Mouse (Mus musculus) heart, postnatal 14 days (tissue): Measurements from ENCODE around the gene Lmna. TPM values are rescaled to one million over a fixed set of nuclear protein-coding genes. Genes with fewer than 3 reads are reported as not detected.

Source experiments
- DNase-seq, 2 experiments: peaks; one replicate each; pipeline ENCODE4 v3.0.0; 2021 to 2022
- intact Hi-C: fragments of 180-260 bp; cut with DNase I; formaldehyde crosslinking; loops from one replicate; pipeline ENCODE4 v1.15.1; 2025
- total RNA-seq, 2 experiments: library from RNA; stranded (reverse); gene quantifications; 2 replicates each; pipeline ENCODE4 v1.2.3; 2021

The Lmna gene
- total RNA-seq, 2 experiments from 2014 or later: 128 TPM

DNA sequence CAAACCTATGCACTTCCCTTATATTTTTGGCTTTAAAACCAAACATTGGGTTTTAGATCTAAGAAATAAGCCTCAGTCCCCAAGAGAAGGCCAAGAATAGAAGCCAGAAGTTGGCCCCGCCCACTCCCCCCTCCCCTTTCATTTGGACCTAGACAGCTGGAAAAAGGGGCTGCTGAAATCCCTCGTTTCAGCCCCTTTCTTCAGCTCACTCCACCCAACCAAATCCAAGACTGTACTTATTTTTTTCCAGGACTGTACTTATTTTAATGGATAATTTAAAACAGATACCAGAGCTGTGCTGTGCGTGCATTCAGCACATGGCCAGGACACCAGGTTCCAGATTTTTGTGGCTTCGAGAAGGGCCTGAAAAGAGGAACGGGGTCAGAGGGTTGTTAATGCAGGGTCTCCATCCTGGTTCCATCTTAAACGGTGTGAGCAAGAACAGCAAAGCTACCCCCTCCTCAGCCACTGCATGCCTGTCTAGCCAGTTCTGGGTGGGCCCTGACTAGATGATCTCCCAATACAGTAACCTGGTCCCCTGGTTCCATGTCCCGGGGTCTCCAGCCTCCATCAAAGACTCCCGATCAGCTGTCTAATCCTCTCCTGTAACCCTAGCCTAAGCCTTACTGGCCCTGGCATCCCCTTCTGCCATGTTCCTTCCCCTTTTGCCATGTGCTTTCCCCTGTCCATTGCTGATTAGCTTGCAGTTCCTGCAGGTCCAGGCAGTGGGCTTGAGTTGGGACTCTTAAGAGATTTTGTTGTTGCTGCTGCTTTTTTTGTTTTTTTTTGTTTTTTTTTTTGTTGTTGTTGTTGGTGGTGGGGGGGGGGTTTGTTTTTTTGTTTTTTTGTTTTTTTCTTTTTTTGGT is 5.6 kb downstream of the Lmna start:
- intact Hi-C loops: loop anchor here (2.0 kb wide), 1 partner anchor 15 kb away; no protein-coding TSS in a partner anchor
- DNase-seq: no peak

DNA sequence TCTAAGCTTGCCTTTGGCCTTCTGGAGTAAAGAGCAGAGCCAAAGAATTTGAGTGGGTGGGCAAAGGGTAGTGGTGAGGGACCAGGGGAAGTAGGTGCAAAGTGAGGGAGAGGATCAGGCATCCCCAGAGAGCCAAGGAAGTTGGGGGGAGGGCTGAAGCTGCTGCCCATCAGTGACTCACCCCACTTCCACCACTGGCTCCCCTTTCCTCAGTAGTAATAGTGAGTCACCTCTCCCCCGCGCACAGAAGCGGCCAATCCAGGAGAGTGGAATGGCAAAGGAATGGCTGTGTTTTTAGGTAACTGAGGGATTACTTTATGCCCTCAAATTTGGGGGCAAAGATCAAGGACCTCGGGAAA is 6.3 kb downstream of the Lmna start:
- intact Hi-C loops: loop anchor here (2.0 kb wide), 1 partner anchor 15 kb away; no protein-coding TSS in a partner anchor

DNA sequence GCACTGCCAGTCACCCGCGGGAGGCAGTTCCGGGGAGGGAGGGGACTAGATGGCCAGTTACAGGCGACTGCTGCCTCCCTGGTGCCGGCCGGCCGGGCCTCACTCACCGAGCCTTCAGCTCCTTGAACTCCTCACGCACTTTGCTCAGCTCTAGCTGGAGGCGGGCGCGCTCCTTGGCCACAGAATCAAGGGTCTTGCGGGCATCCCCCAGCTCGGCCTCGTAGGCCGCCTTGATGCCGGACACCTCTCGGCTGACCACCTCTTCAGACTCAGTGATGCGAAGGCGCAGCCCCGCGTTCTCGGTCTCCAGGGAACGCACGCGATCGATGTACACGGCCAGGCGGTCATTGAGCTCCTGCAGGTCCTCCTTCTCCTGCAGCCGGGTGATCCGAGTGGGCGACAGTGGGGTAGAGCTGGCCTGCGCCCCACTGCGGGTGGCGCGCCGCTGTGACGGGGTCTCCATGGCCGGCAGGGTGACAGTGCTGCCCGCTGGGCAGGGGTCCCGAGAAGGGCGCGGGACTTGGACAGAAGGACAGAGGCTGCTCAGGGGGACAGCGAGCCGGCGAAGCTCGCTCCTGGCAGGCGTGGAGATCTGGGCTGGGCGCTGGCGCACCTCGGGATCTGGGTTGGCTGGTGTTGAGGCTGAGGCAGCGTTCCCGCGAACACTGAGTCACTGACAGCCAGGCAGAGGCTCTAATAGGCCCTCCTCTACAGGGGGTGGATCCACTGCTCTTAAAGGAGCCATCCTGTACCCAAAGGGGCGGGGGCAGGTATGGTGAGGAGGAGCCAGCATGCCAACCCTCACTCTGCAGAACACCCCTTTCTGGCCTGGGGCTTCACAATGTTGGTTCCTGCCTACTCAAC is 6.9 kb downstream of the Lmna start:
- intact Hi-C loops: loop anchor here (2.0 kb wide), 1 partner anchor 14 kb away; no protein-coding TSS in a partner anchor
- peak; percentile 92 to 94 for DNase-seq

More for the DNA sequence above, 6.3 kb downstream of the Lmna start:
- DNase-seq: peak in 1 of 2 experiments; percentile 48

DNA sequence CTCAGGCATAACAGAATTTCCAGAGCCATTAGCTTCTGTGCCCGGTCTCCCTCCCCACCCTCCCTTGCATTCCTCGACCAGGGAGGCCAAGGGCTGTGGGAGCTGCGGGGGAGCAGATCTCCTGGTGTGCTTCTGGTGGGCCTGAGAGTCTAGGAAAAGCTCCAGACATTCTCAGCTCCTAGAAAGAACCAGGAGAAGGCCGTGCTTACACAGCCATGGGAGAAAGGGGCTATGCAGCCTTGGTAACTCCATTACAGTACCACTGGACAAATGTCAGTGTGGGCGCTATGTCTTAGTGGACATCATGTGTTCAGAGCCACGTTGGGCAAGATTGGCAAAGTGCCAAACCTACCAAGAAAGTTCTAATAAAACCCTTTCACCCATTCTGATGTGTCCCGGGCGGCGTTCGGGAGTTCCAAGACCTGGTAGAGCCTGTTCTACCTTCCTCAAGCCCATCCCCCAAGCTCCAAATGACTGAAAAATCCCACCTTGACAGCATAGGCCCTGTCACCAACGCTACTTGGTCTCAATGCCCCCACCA is 7.7 kb downstream of the Lmna start:
- DNase-seq: peak in 1 of 2 experiments; percentile 53
- intact Hi-C loops: loop anchor here (2.0 kb wide), 1 partner anchor 13 kb away; no protein-coding TSS in a partner anchor

DNA sequence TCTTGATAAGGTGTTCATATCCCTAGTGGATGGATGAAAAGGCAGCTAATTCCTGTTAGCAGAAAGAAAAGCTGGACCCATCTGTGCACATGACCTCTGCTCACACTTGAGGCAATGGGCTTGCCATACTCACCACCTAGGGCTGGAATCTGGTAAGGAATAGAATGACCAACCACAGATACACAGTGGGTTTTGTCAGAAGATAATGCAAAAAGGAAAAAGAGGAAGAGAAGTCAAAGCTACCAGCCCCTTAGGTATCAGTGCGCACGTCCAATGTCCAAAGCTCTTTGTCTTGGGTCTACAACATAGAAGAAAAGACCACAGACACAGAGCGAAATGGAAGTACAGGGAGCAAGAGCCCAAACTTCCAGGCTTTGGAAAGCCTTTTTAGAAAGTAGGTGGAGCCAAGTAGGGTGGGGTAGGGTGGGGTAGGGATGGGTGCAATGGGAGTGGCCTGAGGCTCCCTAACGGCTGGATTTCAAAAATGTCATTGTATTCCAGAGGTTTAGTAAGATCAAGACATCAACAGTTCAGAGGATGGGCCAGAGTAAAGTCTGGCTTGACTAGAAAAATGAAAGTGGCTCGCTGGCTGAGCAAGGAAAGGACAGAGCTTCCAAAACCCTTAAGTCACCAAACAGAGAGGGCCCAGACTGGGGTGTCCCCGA is 8.3 kb downstream of the Lmna start:
- peak in 1 of 2 experiments; percentile 9 for DNase-seq
- intact Hi-C loops: loop anchor here (2.0 kb wide), 1 partner anchor 13 kb away; no protein-coding TSS in a partner anchor

DNA sequence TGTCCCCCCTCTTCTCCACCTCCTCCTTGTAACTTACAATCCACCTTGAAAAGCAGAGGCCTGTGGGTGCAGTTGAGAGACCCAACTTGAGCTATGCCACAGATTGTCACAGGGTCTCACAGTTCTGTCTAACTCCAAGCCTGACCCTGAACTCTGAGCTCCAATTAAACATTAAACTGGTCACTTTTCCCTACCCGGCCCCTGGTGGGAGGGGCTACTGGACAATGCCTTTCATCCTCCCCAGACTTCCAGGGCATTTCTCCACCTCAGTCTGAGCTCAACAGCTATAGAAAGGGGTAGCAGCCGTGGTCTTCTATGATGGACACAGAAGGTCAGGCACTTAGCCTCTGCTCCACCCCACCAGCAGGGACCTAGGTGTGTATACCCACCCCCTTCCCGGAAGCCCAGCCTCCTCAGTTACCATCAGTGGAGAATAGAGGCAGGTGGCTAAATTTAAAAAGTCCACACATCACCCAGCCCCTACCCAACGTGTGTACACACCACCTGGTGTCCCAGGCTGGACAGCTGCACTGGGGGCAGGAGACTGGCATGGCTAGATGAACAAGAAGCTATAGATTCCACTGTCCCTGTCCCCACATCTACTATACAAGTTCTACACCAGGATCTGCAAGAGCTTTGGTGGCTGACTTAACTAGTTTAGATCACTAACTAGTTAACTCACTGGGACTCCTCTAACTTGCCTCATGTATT is 8.9 kb downstream of the Lmna start:
- peak in 1 of 2 experiments; percentile 9 for DNase-seq
- intact Hi-C loops: no loop called here

DNA sequence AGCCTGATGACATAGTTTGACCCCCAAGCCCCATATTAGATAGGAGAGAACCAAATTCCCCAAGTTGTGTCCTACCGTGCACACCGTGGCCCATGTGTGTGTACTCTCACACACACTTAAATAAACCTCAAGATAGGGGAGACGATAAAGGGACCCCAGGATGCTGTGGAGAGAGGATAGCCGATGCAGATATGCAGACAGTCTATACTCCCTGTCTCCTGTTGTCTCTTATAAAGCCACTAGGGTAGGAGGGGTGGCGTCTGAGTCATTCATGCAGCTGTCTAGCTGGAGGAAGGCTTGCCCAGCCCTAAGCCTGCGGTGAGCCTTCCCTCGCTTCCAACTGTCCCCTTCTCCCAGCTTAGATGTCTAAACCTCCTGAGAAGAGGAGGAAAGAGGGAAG is 9.7 kb downstream of the Lmna start:
- intact Hi-C loops: no loop called here
- peak in 1 of 2 experiments; percentile 19 for DNase-seq

DNA sequence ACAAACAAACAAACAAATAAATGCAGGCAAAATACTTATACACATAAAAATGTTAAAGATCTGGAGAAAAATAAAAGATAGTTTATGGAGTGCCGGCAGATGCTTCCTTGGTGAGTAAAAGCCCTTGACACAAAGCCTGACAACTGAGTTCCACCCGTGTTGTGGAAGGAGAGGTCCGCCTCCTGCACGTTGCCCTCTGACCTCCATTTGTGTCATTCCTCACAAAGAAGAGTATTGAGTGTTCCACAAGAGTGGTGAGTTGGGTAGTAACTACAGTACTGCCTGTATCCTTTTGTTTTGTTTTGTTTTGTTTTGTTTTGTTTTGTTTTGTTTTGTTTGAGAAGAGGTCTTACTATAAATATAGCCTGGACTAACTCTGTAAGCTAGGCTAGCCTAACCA is 10.2 kb downstream of the Lmna start:
- no peak for DNase-seq
- intact Hi-C loops: no loop called here

DNA sequence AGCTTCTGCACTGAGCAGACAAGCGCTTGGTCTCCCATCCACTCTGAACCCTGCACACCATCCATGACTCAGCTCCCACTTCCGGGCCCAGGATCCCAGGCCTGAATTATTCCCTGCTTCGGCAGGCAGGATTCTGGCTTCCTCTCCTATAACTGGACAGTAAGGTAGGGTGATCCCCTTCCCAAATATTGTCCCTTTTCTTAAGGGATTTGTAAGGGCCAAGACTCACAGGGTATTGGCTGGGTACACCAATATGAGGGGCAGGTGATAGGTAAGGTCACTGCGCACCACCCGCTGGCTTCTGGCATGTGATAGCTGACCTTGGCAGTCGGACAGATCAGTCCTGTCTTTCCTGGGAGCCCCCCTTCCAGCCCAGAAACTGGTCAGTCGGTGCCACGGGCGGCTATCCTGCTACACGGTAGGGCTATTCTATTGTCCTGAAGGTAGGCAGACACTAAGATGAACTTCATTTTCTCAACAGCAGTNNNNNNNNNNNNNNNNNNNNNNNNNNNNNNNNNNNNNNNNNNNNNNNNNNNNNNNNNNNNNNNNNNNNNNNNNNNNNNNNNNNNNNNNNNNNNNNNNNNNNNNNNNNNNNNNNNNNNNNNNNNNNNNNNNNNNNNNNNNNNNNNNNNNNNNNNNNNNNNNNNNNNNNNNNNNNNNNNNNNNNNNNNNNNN is 13.9 kb downstream of the Lmna start:
- intact Hi-C loops: no loop called here
- peak; percentile 36 to 47 for DNase-seq

DNA sequence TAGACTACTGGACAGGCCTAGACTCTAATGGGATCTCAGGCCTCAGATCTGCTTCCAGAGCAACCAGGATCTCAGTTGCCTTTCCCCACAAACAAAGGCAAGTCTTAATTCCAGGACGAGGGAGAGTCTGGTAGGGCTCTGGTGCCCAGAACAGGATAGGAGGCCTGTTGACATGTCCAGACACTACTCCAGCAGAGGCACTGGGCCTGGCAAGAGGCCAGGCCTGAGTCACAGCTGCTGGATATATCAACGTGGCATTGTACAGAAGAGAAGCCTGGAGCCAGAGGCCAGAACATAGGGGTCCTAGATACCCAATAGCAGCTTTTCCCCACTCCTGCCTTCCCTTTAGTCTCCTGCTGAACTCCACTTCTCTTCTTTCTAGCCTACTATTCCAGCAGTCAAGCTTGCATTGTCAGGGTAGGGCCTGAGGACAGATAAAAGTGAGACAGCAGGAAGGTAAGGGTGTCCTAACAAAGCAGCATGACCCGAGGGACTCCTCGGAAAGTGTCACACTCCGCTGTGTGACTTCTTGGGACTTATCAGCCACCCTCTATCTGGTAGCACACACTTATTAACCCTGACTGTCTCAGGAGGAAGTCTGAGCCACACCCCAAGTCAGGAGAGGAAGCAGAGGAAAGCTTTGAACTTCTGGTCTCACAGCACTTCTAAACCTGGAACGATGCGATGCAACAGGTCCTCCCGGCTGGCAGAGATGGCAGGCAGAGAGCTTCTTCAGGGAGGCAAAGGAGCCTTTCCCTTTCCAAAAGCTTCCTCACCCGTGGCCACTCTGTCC is 14.7 kb downstream of the Lmna start:
- peak; percentile 75 for DNase-seq
- intact Hi-C loops: no loop called here

DNA sequence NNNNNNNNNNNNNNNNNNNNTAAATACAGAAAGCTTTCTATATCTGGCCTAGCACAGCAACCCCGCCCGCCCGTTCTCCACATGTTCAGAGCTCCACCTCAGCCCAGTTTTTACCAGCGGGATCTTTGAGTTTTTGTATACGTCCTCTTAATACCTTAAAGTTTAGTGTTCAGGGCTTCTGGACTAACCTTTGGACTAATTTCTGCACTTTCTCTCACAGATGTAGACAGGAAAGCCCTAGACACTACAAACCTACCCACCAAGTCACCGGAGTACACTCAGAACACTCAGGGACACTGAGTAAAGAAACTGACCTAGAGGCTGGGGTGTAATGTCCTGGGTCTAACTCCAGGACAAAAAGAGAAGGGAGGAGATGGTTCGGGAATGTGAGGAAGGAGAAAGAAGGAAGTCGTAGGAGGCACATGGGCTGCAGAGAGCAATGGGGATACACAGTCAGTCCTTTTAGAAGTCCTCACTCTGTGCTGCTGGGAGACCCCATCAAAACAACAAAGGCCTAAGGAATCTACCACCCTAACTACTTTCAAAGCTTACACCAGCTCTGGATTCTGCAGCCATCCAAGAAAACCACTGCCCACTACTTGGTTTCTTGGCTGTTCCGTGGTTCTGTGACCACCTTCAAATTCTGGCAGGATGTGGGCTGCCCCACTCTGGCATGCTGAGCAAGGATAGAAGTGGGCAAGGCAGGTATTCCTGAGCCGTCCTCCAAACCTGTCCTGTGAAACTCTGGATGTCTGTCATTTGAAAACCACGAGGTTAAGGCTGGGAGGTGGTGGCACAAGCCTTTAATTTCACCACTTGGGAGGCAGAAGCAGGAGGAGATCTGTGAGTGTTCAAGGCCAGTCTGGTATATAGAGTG is 15.8 kb downstream of the Lmna start:
- intact Hi-C loops: no loop called here

DNA sequence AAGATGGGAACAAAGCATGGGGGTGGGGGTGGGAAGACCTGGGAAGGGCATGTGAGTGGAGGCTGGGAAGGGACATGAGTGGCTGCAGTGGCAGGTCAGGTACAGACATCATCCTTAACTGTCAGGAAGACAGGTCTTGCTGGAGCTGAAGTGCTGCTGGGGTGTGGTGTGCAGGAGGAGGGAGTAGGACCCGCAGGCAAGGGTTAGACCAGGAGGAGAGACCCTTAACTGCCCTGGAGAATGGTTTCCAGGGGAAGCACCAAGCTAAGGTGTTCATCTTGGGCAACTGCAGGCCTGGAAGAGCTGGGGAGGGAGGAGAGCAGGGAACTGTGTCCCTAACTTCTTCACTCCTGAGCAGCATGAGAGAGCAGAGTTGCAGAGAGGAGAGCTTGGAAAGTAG is 22.4 kb downstream of the Lmna start:
- no peak for DNase-seq
- intact Hi-C loops: no loop called here

More for the DNA sequence above, 15.8 kb downstream of the Lmna start:
- DNase-seq: peak in 1 of 2 experiments; percentile 16

DNA sequence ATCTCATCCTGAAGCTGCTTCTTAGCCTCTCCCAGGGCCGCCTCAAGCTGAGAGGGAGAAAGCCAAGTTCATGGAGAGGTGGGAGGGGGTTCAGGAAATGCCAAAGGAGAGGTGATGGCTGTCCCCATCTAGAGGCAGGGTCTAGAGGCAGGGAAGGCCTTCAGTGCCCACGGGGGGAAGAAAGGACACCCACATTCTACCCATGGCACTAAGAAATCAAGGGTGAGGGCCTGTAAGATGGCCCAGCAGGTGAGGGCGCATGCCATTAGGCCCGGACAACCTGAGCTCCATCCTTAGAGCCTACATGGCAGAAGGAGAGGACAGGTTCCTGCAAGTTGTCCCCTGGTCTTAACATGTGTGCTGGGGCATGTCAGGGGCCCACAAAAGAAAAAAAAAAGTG is 22.9 kb downstream of the Lmna start:
- DNase-seq: no peak
- intact Hi-C loops: no loop called here

DNA sequence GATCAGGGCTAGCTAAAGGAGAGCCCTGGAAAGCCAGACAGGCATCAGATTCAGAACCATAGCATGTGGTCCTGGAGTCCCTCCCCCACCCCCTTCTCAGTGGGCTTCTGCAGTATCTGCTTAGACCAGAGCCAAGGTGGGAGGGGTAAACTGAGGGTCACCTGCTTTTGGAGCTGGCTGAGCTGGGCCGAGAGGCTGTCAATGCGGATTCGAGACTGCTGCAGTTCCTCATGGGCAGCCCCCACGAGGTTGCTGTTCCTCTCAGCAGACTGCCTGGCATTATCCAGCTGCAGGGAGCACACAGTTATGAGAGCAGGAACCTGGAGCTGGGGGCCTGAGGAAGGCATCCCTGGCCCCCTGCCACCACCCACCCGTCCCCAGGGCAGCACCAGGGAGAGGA is 23.7 kb downstream of the Lmna start:
- no peak for DNase-seq
- intact Hi-C loops: no loop called here

DNA sequence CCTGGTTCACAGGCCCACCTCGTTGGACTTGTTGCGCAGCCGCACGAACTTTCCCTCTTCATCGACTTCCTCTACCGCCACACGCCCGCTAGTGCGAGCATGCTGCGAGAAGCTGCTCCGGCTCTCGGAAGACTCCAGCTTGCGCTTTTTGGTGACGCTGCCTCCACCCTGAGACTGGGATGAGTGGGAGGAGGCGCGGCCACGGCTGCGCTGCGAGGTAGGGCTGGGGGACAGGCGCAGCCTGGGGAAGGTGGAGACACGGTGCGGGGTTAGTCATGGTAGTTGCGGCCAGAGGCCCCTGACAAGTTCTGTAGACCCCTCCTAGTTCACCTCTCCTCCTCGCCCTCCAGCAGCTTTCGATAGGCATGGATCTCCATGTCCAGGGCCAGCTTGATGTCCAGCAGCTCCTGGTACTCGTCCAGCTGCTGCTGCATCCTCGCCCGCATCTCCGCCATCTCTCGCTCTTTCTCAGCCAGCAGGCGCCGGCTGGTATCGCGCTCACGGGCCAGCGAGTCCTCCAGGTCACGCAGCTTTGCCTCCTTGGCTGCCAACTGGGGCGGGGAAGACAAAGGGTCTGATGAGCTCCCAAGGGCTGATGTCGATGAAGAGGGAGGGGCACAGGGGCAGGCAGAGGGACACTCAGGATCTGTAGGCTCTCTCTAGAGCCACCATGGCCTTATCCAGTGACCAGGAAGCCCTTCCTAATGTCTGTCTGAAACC is 25.0 kb downstream of the Lmna start:
- intact Hi-C loops: loop anchor here (1.0 kb wide), 1 partner anchor 42 kb away; no protein-coding TSS in a partner anchor
- DNase-seq: no peak

DNA sequence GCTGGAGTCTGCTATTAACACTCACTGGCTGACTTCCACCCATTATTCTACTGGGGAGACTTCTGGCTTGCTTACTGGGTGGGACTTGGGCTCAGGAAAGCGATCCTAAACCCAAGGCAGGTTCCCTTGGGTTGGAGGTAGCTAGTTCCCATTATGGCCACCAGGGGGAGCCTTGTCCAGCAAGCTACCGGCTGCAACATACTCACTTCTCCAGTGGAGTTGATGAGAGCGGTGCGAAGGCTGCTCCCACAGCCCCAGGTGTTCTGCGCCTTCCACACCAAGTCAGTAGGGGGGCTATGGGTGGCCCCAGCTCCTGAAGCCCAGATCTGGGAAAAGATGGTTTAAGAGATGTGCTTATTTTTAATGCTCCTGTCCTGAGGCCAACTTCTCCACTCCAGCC is 26.1 kb downstream of the Lmna start:
- peak; percentile 75 to 85 for DNase-seq
- intact Hi-C loops: loop anchor here (1.0 kb wide), 2 partner anchors 39 to 43 kb away; no protein-coding TSS in a partner anchor
